Mouse (Mus musculus) G1E (cell line): ENCODE measurements around the gene Lmtk3.

Source experiments
- CTCF ChIP-seq: IDR thresholded peaks from 2 replicates; pipeline ENCODE4 v1.5.1; 2012; ENCODE audit warnings: low read depth, low read length, inconsistent platforms, mixed read lengths
- GATA1 ChIP-seq: IDR thresholded peaks from 2 replicates; pipeline ENCODE4 v1.6.1; 2012; ENCODE audit warnings: borderline replicate concordance, low read length, inconsistent platforms, mixed read lengths

GRCm38 (mm10) chr7:45783511-45784091 lies at the start of gene Lmtk3:
- TF ChIP-seq CTCF (no peak), GATA1 (no peak)
